Mouse (Mus musculus) heart, embryonic 14.5 days (tissue): ENCODE measurements around the gene Vdac2. TPM values are rescaled to one million over a fixed set of nuclear protein-coding genes. Genes with fewer than 3 reads are reported as not detected.

ENCODE experiments used
- ATAC-seq: fragments of 200-750 bp; cut with Nextera tagmentation; 2 replicates; pipeline ENCODE4 v1.8.0; 2017; ENCODE audit warnings: low read depth, moderate TSS enrichment; ENCODE audit not compliant: insufficient number of reproducible peaks, insufficient read depth, low FRiP score
- H3K27ac ChIP-seq, 2 experiments: fragments of 200-500 bp in 1 of 2; fragments of 300-500 bp in 1 of 2; sonication (generic) in 1 of 2; replicated peaks in 1 of 2; 2 replicates each; pipeline ENCODE4 v1.5.1; 2012 to 2014; ENCODE audit warnings: low read depth in 2 of 2, low read length in 2 of 2, control low read depth in 1 of 2, mild to moderate bottlenecking in 1 of 2, mixed read lengths in 1 of 2; ENCODE audit not compliant: control insufficient read depth in 1 of 2, insufficient read depth in 1 of 2
- H3K27me3 ChIP-seq: fragments of 300-500 bp; sonication (generic); 2 replicates; pipeline ENCODE4 v1.6.1; 2014; ENCODE audit warnings: mild to moderate bottlenecking, low read length, control low read depth; ENCODE audit not compliant: control insufficient read depth, insufficient read depth
- H3K36me3 ChIP-seq: fragments of 300-500 bp; sonication (generic); 2 replicates; pipeline ENCODE4 v1.6.1; 2014; ENCODE audit warnings: mild to moderate bottlenecking, control low read depth, low read length, mixed read lengths; ENCODE audit not compliant: control insufficient read depth, insufficient read depth
- H3K4me1 ChIP-seq, 2 experiments: fragments of 200-500 bp in 1 of 2; fragments of 300-500 bp in 1 of 2; sonication (generic) in 1 of 2; 2 replicates each; pipeline ENCODE4 v1.6.1; 2012 to 2014; ENCODE audit warnings: low read length in 2 of 2, control low read depth in 1 of 2, mixed read lengths in 1 of 2; ENCODE audit not compliant: control insufficient read depth in 2 of 2, insufficient read depth in 2 of 2
- H3K4me2 ChIP-seq: fragments of 300-500 bp; sonication (generic); 2 replicates; pipeline ENCODE4 v1.6.1; 2014; ENCODE audit warnings: mild to moderate bottlenecking, low read length
- H3K4me3 ChIP-seq, 2 experiments: fragments of 200-500 bp in 1 of 2; fragments of 300-500 bp in 1 of 2; sonication (generic) in 1 of 2; 2 replicates each; pipeline ENCODE4 v1.5.1; 2012 to 2014; ENCODE audit warnings: low read length in 2 of 2, mild to moderate bottlenecking in 2 of 2, control low read depth in 1 of 2, low read depth in 1 of 2, moderate library complexity in 1 of 2; ENCODE audit not compliant: control insufficient read depth in 1 of 2, insufficient read depth in 1 of 2
- H3K9ac ChIP-seq: fragments of 300-500 bp; sonication (generic); 2 replicates; pipeline ENCODE4 v1.6.1; 2014; ENCODE audit warnings: mild to moderate bottlenecking, low read length
- H3K9me3 ChIP-seq: fragments of 300-500 bp; sonication (generic); 2 replicates; pipeline ENCODE4 v1.6.1; 2016; ENCODE audit warnings: low read length, control low read depth; ENCODE audit not compliant: control insufficient read depth
- WGBS: fragments of 180-500 bp; shearing (Covaris S2); extraction: QIAGEN DNeasy Blood & Tissue Kit; methylation state at CpG from one replicate; pipeline ENCODE4 v1.1.7; 2014; 5-methylcytosine and 5-hydroxymethylcytosine counted together
- polyA plus RNA-seq: library from polyadenylated mRNA; unstranded; fragments of >200 nt; fragmentation: Nextera tagmentation; extraction: Ambion mirVana; gene quantifications from 2 replicates; pipeline ENCODE4 v1.2.1, GENCODE M21; 2014

Gene Vdac2
- polyA plus RNA-seq, 1 experiment from 2014 or later: 533 TPM

DNA sequence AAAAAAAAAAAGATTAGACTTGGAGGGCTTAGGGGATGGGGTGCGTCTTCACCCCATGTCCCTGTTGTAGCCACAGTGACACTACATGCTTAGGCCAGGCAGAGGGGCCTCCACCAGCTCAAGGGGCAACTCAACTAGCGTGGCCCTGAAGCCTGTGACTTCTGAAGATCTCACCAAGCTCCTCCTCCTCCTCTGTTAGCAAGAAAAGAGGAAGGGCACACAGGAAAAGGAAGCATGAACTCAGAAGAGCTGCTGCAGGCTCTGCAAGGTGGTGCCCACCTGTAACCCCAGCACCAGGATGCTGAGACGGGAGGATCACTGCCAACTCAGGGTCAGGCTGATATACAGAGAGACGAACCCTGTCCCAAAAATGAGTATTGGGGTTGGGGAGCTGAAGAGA, 13.7 kb upstream of the Vdac2 start:
- Histone ChIP-seq H3K9me3 (no peaks in the 10 kb centered on the region), H3K9ac (no peak overlapping the region), H3K4me3 (no peak overlapping the region), H3K4me1 (peaks cover 8 to 19% of the 10 kb centered on the region in 2 experiments; a peak in 3 of 4 replicates), H3K27me3 (no peaks in the 10 kb centered on the region), H3K36me3 (no peaks in the 10 kb centered on the region), H3K4me2 (no peak overlapping the region), H3K27ac (no peak overlapping the region)
- no peak for ATAC-seq
- WGBS: 87% methylated on average over 4 of the region's 4 CpGs

DNA sequence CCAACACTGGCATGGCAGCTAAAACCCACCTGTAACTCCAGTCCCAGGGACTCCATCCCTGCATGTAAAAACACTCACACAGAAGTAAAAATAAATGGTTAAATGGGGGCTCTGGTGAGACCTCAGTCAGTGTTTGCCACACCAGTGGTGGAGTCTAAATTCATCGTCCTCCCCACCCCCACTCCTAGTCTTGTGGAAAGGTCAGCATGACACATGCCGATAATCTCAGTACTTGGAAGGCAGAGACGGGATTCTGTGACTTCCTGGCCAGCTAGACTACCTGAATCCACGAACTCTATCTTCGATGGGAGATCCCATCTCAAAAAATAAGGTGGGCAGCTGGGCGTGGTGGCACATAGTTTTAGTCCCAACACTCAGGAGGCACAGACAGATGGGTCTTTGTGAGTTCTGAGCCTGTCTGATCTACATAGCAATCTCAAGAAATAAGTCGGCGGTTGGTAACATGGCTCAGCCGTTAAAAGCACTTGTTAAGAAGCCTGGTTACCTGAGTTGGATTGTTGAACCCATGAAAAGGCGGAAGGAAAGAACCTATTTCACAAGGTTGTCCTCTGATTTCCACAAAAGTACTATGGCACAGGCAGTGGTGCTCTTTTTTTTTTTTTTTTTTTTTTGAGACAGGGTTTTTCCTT, 13.2 kb upstream of the Vdac2 start:
- no peaks in the 10 kb centered on the region for H3K36me3 ChIP-seq
- no peaks in the 10 kb centered on the region for H3K27me3 ChIP-seq
- H3K9me3 ChIP-seq: no peaks in the 10 kb centered on the region
- no peak overlapping the region for H3K9ac ChIP-seq
- H3K4me2 ChIP-seq: no peak overlapping the region
- ATAC-seq: no peak
- no peak overlapping the region for H3K4me3 ChIP-seq
- H3K27ac ChIP-seq: no peak overlapping the region
- WGBS: 49% methylated on average over 10 of the region's 10 CpGs
- H3K4me1 ChIP-seq: peaks cover 8 to 17% of the 10 kb centered on the region in 2 experiments; a peak in 3 of 4 replicates

DNA sequence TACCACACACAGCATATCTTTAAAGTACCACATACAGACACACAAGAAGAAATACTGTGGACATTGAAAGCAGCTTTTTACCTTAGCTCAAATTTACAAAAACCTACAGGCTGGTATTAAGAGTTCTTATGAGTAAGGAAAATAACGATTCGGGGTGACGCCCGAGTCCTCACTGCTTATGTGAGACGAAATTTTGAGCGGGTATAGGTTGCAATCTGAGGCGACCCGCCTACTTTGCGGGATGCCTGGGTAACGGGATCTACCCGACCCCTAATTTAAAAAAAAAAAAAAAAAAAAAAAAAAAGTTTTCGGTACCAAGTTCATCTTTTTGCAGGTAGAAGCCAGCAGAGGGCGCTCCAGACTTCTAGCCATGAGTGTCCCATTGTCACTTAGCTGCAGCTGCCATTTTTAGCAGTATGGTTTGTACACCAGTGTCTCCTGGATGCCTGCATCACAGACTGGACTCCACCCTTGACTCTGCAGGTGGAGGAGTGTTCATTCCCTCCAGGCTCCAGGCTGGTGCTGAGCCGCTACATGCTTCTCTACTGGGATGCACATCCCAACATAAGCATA, 12.4 kb upstream of the Vdac2 start:
- Histone ChIP-seq H3K4me2 (peak overlapping the region; percentile 48), H3K4me1 (peaks cover 8 to 17% of the 10 kb centered on the region in 2 experiments; a peak in 3 of 4 replicates), H3K27me3 (no peaks in the 10 kb centered on the region), H3K4me3 (no peak overlapping the region), H3K9ac (no peak overlapping the region), H3K9me3 (no peaks in the 10 kb centered on the region), H3K36me3 (no peaks in the 10 kb centered on the region), H3K27ac (peak overlapping the region in 1 of 2 experiments; percentile 41; a peak in 1 of 4 replicates)
- 21% methylated on average over 14 of the region's 14 CpGs for WGBS
- no peak for ATAC-seq

DNA sequence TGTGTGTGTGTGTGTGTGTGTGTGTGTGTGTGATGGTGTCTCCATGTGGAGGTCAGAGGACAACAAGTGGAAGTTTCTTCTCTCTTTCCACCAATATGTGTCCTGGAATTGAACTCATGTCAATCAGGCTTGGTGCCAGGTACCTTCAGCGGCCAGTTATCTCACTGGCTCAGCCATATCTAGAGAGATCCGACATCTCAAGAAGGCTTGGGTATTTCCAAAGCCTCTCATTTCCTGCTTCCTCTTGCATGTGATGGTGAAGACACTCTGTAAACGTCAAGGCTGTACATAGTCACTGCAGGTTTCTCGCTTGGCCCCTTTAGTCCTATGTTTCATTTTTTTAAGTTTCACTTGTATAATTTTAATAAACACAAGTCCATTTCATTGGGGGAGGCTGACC, 11.8 kb upstream of the Vdac2 start:
- Histone ChIP-seq H3K9me3 (no peaks in the 10 kb centered on the region), H3K4me2 (no peak overlapping the region), H3K27me3 (no peaks in the 10 kb centered on the region), H3K4me3 (no peak overlapping the region), H3K36me3 (no peaks in the 10 kb centered on the region), H3K4me1 (peaks cover 8 to 17% of the 10 kb centered on the region in 2 experiments; a peak in 3 of 4 replicates), H3K9ac (no peak overlapping the region), H3K27ac (peak overlapping the region in 1 of 2 experiments; percentile 41; a peak in 1 of 4 replicates)
- WGBS: 32% methylated on average over 4 of the region's 4 CpGs
- no peak for ATAC-seq

DNA sequence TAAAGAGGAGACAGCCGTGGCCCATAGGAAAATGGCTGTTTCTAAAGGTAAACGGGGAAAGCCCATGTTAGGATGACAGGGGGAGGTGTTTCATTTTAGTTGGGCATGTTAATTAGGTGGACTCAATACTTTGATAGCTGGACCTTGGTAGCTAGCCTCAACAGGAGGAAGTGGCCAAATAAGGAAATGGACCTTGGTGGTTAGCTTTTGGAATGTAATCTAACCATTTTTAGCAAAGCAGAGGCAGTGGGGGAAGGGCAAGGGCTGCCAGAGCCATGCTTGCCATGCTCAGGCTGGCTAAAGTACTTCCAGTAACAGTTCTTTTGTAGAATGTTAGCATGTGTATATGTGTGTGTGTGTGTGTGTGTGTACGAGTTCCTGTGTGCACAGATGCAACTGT, 11.2 kb upstream of the Vdac2 start:
- ATAC-seq: no peak
- 66% methylated on average over 3 of the region's 3 CpGs for WGBS
- Histone ChIP-seq H3K9me3 (no peaks in the 10 kb centered on the region), H3K9ac (no peak overlapping the region), H3K4me1 (peaks cover 8 to 17% of the 10 kb centered on the region in 2 experiments; a peak in 3 of 4 replicates), H3K27me3 (no peaks in the 10 kb centered on the region), H3K36me3 (no peaks in the 10 kb centered on the region), H3K27ac (no peak overlapping the region; a peak in 1 of 4 replicates), H3K4me3 (no peak overlapping the region), H3K4me2 (no peak overlapping the region)

DNA sequence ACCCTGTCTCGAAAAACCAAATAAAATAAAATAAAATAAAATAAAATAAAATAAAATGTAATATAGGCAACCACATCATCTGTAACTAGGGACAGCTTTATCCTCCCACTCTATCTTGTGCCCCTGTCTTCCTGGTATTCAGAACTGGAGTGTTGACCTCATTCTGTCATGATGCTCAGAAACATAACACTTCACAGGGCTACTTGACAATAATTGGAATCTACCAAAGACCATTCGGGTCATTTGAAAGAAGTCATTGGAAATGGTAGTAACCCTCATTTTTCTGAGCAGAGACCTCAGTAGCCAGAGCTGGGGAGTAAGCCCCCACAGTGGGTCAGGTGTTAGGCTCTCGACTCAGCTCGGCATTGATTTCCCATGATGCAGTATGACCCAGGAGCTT, 10.4 kb upstream of the Vdac2 start:
- WGBS: 84% methylated on average over 4 of the region's 4 CpGs
- H3K4me3 ChIP-seq: no peak overlapping the region
- H3K9me3 ChIP-seq: no peaks in the 10 kb centered on the region

DNA sequence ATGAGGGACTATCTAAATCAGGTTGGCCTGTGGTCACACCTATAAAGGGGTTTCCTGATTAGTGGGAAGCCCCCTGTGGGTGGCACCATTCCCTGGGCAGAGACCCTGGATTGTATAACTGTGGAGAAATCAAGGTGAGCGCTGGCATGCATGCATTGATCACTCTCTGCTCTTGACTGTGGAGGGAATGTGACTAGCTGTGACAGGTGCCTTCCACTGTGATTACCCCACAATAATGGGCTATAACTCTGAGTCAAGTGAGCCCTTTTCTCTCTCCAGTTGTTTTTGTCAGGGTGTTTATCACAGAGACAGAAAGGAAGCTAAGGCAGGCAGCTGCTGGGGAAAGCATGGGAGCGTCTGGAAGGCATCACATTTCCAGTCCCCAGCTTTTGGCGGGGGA, 8.8 kb upstream of the Vdac2 start:
- Histone ChIP-seq H3K27me3 (no peaks in the 10 kb centered on the region), H3K27ac (peak overlapping the region in 1 of 2 experiments; percentile 9; a peak in 1 of 4 replicates), H3K36me3 (no peaks in the 10 kb centered on the region), H3K9ac (no peak overlapping the region), H3K4me1 (peaks cover 9 to 17% of the 10 kb centered on the region in 2 experiments; a peak in 3 of 4 replicates), H3K9me3 (no peaks in the 10 kb centered on the region), H3K4me2 (no peak overlapping the region), H3K4me3 (no peak overlapping the region)
- ATAC-seq: no peak
- WGBS: 51% methylated on average over 3 of the region's 3 CpGs

More for the DNA sequence above, 10.4 kb upstream of the Vdac2 start:
- no peak overlapping the region for H3K4me2 ChIP-seq
- no peak overlapping the region for H3K9ac ChIP-seq
- H3K4me1 ChIP-seq: peaks cover 8 to 17% of the 10 kb centered on the region in 2 experiments; a peak in 3 of 4 replicates
- H3K36me3 ChIP-seq: no peaks in the 10 kb centered on the region
- no peak overlapping the region for H3K27ac ChIP-seq
- ATAC-seq: no peak
- no peaks in the 10 kb centered on the region for H3K27me3 ChIP-seq
